Mouse (Mus musculus): ENCODE results near the gene Sec61a1.

Gene Sec61a1

DNA sequence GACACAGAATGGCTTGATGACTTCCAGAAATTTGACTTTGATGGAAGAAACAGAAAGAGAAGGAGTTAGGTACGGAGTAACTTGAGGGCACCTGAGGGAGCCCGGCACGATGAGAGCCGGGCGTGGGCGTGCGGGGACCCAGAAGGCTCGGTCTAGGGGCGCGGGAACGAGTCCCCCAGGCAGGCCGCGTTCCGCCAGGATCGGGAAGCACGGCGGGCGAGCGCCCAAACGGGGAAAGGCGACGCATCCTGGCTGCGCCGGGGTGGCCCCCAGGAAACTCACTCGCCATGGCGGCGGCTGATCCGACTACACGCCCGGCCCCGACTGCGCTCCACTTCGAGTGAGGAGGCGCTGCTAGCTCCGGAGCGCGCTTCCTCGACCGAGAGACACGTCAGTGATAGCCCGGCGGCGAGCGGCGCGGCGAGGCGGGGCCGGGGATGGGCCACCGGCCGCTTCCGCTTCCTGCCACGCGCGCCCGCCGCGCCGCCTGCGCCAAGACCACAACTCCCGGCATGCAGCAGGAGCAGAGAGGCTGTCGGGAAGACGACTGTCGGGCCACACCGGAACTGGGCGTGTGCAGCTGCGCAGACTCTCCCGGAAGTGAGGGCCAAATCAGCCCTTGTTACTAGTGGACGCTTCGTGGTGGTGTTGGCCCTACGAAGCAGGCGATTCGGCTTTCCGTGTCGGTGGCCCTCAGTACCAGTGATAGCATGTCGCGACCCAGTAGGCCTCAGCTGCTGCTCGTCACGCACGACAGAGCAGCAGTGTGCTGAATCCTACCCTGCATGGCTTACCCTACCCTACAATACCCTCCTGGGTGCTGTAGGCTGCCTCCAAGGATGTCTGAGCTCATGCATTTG, at the start of gene Sec61a1:
Sec61a1 (minus strand) TSS at position 502 of the 860 bp plus-strand sequence.
- peak; percentile 96 for DNase-seq (ENCODE audit: extremely low read depth, insufficient read length, low spot score)

DNA sequence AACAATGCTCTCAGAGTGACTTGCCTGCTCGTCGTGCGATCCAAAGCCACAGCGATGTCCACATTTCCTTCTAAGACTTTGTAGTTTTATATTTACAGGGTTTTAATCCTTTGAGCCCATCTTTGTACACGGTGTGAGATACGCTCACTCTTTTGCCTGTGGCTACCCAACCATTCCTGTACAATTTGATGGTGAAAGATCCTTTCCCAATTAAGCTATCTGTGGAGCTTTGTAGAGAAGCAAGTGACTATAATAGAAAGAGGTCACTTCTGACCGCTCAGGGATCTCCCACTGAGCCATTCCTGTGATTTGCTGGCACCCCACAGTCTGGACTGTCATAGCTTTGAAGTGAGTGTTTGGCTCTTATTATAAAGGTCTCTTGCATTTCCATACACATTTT, 48.0 kb upstream of the Sec61a1 start:
- no peak for DNase-seq (ENCODE audit: extremely low read depth, insufficient read length, low spot score)

GRCm38 (mm10) chr6:88565033-88565432, 46.3 kb upstream of the Sec61a1 start:
- no peak for DNase-seq (ENCODE audit: extremely low read depth, insufficient read length, low spot score)

GRCm38 (mm10) chr6:88560156-88560555, 41.5 kb upstream of the Sec61a1 start:
- DNase-seq (ENCODE audit: extremely low read depth, insufficient read length, low spot score), result no peak

GRCm38 (mm10) chr6:88559688-88560087, 41.0 kb upstream of the Sec61a1 start:
- no peak for DNase-seq (ENCODE audit: extremely low read depth, insufficient read length, low spot score)

GRCm38 (mm10) chr6:88558076-88558475, 39.4 kb upstream of the Sec61a1 start:
- DNase-seq (ENCODE audit: extremely low read depth, insufficient read length, low spot score), result no peak

DNA sequence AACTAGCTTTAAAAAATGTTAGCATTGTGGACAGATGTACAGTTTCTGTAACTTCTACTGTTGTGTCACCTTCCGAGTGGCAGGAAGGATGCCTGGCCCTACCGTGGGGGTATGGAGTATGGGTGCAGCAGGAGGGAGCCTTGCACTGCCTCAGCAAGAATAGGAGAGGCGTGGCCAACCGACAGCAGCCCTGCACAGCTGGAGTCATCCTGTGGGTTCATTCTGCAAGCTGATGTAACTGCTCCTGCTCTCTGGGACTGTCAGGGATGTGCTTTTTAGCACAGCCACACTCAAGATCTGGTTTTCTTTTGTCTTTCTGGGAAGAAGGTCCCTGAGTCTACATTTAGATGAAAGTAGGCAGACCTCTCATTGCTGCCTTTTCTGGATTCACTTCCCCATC, 38.8 kb upstream of the Sec61a1 start:
- DNase-seq (ENCODE audit: extremely low read depth, insufficient read length, low spot score), result no peak

DNA sequence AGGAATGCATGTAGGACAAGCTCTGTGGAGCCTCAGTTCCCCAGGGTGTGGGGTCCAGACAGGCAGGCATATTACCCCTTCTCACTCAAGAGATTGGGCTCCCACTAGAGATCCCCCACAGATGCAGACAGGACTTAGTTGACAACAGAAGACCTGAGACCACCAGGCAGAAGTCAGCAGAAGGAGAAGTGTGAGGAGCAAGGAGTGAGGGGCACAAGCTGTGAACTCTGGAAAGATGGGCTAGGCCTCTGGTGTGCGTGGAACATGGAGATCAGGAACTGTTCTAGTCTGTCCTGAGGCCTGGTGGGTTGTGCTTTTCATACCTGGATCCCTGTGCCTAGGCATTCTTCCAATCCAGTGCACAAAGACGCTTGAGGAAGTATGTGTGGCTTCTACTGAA, 31.2 kb upstream of the Sec61a1 start:
- DNase-seq (ENCODE audit: extremely low read depth, insufficient read length, low spot score), result no peak

GRCm38 (mm10) chr6:88549137-88549814, 30.6 kb upstream of the Sec61a1 start:
- DNase-seq (ENCODE audit: extremely low read depth, insufficient read length, low spot score), result no peak

DNA sequence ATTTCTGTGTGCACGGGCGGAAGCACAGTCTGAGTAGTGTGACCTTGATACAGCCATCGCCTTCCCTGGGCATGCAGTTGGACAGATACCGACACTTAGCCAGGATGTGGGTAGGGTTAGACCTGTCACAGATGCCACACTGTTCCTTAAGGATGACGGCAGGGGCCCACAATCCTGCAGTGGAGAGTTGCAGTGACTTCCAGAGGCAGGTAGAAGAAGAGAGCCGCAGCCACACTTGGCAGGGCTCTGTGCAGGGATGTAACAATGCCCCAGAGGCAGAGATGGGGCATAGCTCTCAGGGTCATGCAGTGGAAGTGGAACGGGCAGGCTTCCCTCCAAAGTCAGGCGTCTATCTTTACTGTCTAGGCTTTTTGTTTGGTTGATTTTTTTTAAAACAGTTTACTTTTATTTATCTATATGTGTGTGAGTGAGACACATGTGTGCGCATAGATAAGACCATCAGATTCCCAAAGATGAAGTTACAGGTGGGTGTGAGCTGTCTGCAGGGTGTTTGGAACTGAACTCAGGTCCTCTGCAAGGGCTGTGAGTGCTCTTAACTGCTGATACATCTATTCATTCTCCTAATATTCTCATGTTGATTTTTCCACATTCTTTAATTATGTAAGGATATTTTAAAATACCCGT, 29.8 kb upstream of the Sec61a1 start:
- no peak for DNase-seq (ENCODE audit: extremely low read depth, insufficient read length, low spot score)

GRCm38 (mm10) chr6:88545397-88545790, 26.7 kb upstream of the Sec61a1 start:
- DNase-seq (ENCODE audit: extremely low read depth, insufficient read length, low spot score), result no peak

- DNase-seq (ENCODE audit: extremely low read depth, insufficient read length, low spot score), result no peak
Observed at GRCm38 (mm10) chr6:88544644-88545396, 26.1 kb upstream of the Sec61a1 start.

GRCm38 (mm10) chr6:88544241-88544640, 25.5 kb upstream of the Sec61a1 start:
- no peak for DNase-seq (ENCODE audit: extremely low read depth, insufficient read length, low spot score)

- no peak for DNase-seq (ENCODE audit: extremely low read depth, insufficient read length, low spot score)
Observed at GRCm38 (mm10) chr6:88540093-88540755, 21.5 kb upstream of the Sec61a1 start.

- no peak for DNase-seq (ENCODE audit: extremely low read depth, insufficient read length, low spot score)
Observed at GRCm38 (mm10) chr6:88530306-88530705, 11.6 kb upstream of the Sec61a1 start.

- no peak for DNase-seq (ENCODE audit: extremely low read depth, insufficient read length, low spot score)
Observed at GRCm38 (mm10) chr6:88524056-88524455, 5.4 kb upstream of the Sec61a1 start.

- no peak for DNase-seq (ENCODE audit: extremely low read depth, insufficient read length, low spot score)
Observed at GRCm38 (mm10) chr6:88523451-88523850, 4.7 kb upstream of the Sec61a1 start.

- no peak for DNase-seq (ENCODE audit: extremely low read depth, insufficient read length, low spot score)
Observed at GRCm38 (mm10) chr6:88523043-88523442, 4.3 kb upstream of the Sec61a1 start.

GRCm38 (mm10) chr6:88522606-88523005, 3.9 kb upstream of the Sec61a1 start:
- no peak for DNase-seq (ENCODE audit: extremely low read depth, insufficient read length, low spot score)

- no peak for DNase-seq (ENCODE audit: extremely low read depth, insufficient read length, low spot score)
Observed at GRCm38 (mm10) chr6:88521821-88522220, 3.1 kb upstream of the Sec61a1 start.
